Mouse (Mus musculus): ENCODE results near the gene Arx.

GRCm38 (mm10) chrX:93319979-93320378 lies 33.7 kb downstream of the Arx start:
- TF ChIP-seq POLR2A (IDR thresholded peaks at IDR 0.05; ENCODE audit: low read depth, low read length) (no peak), CTCF (IDR thresholded peaks at IDR 0.05; ENCODE audit: extremely low read depth, insufficient read length, insufficient replicate concordance, low read depth, low read length) (no peak)
